8 mouse cellular contexts compared by ENCODE assay signal in the genomic region with DNA sequence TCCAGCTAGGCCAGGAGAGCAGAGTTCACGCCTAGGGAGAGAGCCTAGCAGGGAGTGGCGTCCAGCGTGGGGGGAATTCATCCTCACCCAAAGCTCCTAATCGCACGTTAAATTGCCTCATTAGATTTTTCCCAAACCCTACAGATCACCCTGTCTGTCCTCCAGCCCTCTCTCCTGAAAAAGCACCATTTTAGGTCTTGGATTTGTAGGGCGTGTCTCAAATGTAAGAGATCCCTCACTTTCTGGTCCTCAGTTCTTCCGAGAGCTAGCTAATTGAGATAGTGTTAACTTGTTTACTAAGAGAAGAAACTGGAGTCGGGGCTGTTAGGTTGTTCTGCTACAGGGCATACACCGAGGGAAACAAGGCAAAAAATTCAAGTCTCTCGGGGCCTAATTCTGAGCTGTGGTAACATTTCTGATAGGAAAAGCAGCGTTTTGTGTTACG. TPM values are rescaled to one million over a fixed set of nuclear protein-coding genes. Genes with fewer than 3 reads are reported as not detected.
DNase-seq lines count a peak whose midpoint lies in the region; ATAC-seq lines count a peak whose summit lies in the region.

No protein-coding gene starts in this region.

- no peaks in the 10 kb centered on the region for H3K27me3 ChIP-seq in forebrain, embryonic 10.5 days (ENCODE audit: poor library complexity, severe bottlenecking)
- H3K27me3 ChIP-seq in liver, embryonic 12.5 days (replicated peaks) = no peaks in the 10 kb centered on the region

- ATAC-seq in liver, embryonic 12.5 days = peak; percentile 76

- peak; percentile 58 for DNase-seq in embryo, embryonic 10.5 days (ENCODE audit: low spot score)
- no peak for DNase-seq in embryo, embryonic 9.5 days (ENCODE audit: extremely low spot score)
- DNase-seq in 416B (ENCODE audit: low read depth) = peak; percentile 46
- DNase-seq in forebrain, embryonic 10.5 days (ENCODE audit: extremely low spot score, low spot score) = no peak
- DNase-seq in ovary, adult 18-20 months (ENCODE audit: low spot score) = no peak
- no peak for DNase-seq in thymus, postnatal 10 days (ENCODE audit: low spot score in 2 of 2)
- DNase-seq in kidney, adult 9 months = no peak

- WGBS in forebrain, embryonic 10.5 days = 22% methylated on average over 12 of the region's 12 CpGs
- WGBS in liver, embryonic 12.5 days (ENCODE audit: insufficient replicate concordance) = 6% methylated on average over 12 of the region's 12 CpGs

- H3K36me3 ChIP-seq in forebrain, embryonic 10.5 days (replicated peaks) = peaks cover 37% of the 10 kb centered on the region
- H3K36me3 ChIP-seq in liver, embryonic 12.5 days = peaks cover 35% of the 10 kb centered on the region

- peak overlapping the region; percentile 92 for H3K4me2 ChIP-seq in liver, embryonic 12.5 days

- H3K9ac ChIP-seq in liver, embryonic 12.5 days = peak overlapping the region; percentile 97

- H3K4me3 ChIP-seq in forebrain, embryonic 10.5 days = peak overlapping the region; percentile 88
- H3K4me3 ChIP-seq in liver, embryonic 12.5 days = peak overlapping the region; percentile 95

- H3K27ac ChIP-seq in forebrain, embryonic 10.5 days = peak overlapping the region; percentile 98
- H3K27ac ChIP-seq in liver, embryonic 12.5 days = peak overlapping the region; percentile 92

- H3K4me1 ChIP-seq in forebrain, embryonic 10.5 days = peaks cover 14% of the 10 kb centered on the region
- peaks cover 49% of the 10 kb centered on the region for H3K4me1 ChIP-seq in liver, embryonic 12.5 days

- no peaks in the 10 kb centered on the region for H3K9me3 ChIP-seq in forebrain, embryonic 10.5 days
- no peaks in the 10 kb centered on the region for H3K9me3 ChIP-seq in liver, embryonic 12.5 days (replicated peaks)

RNA-seq across cellular contexts. Expression of a gene that starts 0.6 kb away (rescaled TPM):
- 91.1 and 97.4 TPM in 2 replicates for polyA plus RNA-seq in forebrain, embryonic 10.5 days (2016; fragmentation: Nextera tagmentation; extraction: Ambion mirVana)
- 40.4 and 48.6 TPM in 2 replicates for polyA plus RNA-seq in liver, embryonic 12.5 days (2016; fragmentation: Nextera tagmentation; extraction: Ambion mirVana)

RNA-seq across cellular contexts. Expression of a gene that starts 20.4 kb away (rescaled TPM):
- 13.6 and 14.8 TPM in 2 replicates for polyA plus RNA-seq in forebrain, embryonic 10.5 days (2016; fragmentation: Nextera tagmentation; extraction: Ambion mirVana)
- polyA plus RNA-seq in liver, embryonic 12.5 days (2016; fragmentation: Nextera tagmentation; extraction: Ambion mirVana) = 4.7 and 5.6 TPM in 2 replicates

RNA-seq across cellular contexts. Expression of a gene that starts 58.6 kb away (rescaled TPM):
- 890 and 940 TPM in 2 replicates for polyA plus RNA-seq in forebrain, embryonic 10.5 days (2016; fragmentation: Nextera tagmentation; extraction: Ambion mirVana)
- 702 and 711 TPM in 2 replicates for polyA plus RNA-seq in liver, embryonic 12.5 days (2016; fragmentation: Nextera tagmentation; extraction: Ambion mirVana)

Comparison
In these comparisons a context has a peak if more than half of its experiments do, and no peak if none do; other contexts are left out.
1. DNase-seq: peak in embryo, embryonic 10.5 days (single experiment) and 416B (single experiment); none in embryo, embryonic 9.5 days (single experiment), forebrain, embryonic 10.5 days (single experiment), ovary, adult 18-20 months (single experiment), thymus, postnatal 10 days (0 of 2) and kidney, adult 9 months (single experiment).